Mouse (Mus musculus): ENCODE data around the gene Zfp811. TPM values are rescaled to one million over a fixed set of nuclear protein-coding genes. Genes with fewer than 3 reads are reported as not detected.
"Not testable (repeated sequence)": the region's sequence is repeated elsewhere in the genome, so short reads cannot be mapped to it uniquely, and the experiment has no call there.

The Zfp811 gene
- total RNA-seq (2021), result under 1 TPM; 0.08 to 0.10 TPM
- long read RNA-seq, experiment 1, partial matches to known transcripts, result 0 of 1 reads
- long read RNA-seq, experiment 1, other reads (novel, unspliced or antisense), result 1 of 1 reads
- long read RNA-seq, experiment 2, result 0 reads

- DNase-seq, result no peak
- intact Hi-C loops (cut with DNase I), result no loop called here
Measured at GRCm38 (mm10) chr17:32809544-32810374, at the start of gene Zfp811. Zfp811 (minus strand) TSS chr17:32809931.

GRCm38 (mm10) chr17:32856713-32857112 lies 47.0 kb upstream of the Zfp811 start:
- DNase-seq; intact Hi-C loops (cut with DNase I): not testable (repeated sequence)

- intact Hi-C loops (cut with DNase I), result no loop called here
- DNase-seq, result no peak
Measured at GRCm38 (mm10) chr17:32851581-32851980, 41.9 kb upstream of the Zfp811 start.

- intact Hi-C loops (cut with DNase I), result no loop called here
- no peak for DNase-seq
Measured at GRCm38 (mm10) chr17:32841388-32841787, 31.7 kb upstream of the Zfp811 start.

GRCm38 (mm10) chr17:32839083-32839802 lies 29.5 kb upstream of the Zfp811 start:
- intact Hi-C loops (cut with DNase I), result no loop called here

GRCm38 (mm10) chr17:32830418-32830782 lies 20.7 kb upstream of the Zfp811 start:
- DNase-seq, result no peak
- intact Hi-C loops (cut with DNase I), result no loop called here

More at GRCm38 (mm10) chr17:32839083-32839802, 29.5 kb upstream of the Zfp811 start:
- no peak for DNase-seq

- intact Hi-C loops (cut with DNase I), result no loop called here
- DNase-seq, result peak; percentile 49 to 63
Measured at GRCm38 (mm10) chr17:32829540-32830417, 20.0 kb upstream of the Zfp811 start, which contains the start of gene Zfp799. Zfp799 (minus strand) TSS chr17:32830261.

GRCm38 (mm10) chr17:32816074-32816784 lies 6.5 kb upstream of the Zfp811 start:
- intact Hi-C loops (cut with DNase I), result no loop called here
- no peak for DNase-seq

GRCm38 (mm10) chr17:32814136-32814535 lies 4.4 kb upstream of the Zfp811 start:
- intact Hi-C loops (cut with DNase I), result no loop called here
- no peak for DNase-seq

GRCm38 (mm10) chr17:32810648-32811047 lies 917 bp upstream of the Zfp811 start:
- intact Hi-C loops (cut with DNase I), result no loop called here
- DNase-seq, result no peak

GRCm38 (mm10) chr17:32808921-32809320 lies 810 bp downstream of the Zfp811 start:
- intact Hi-C loops (cut with DNase I), result no loop called here
- DNase-seq, result no peak

- intact Hi-C loops (cut with DNase I), result no loop called here
- DNase-seq, result no peak
Measured at GRCm38 (mm10) chr17:32789244-32789643, 20.5 kb downstream of the Zfp811 start.

GRCm38 (mm10) chr17:32788576-32788975 lies 21.2 kb downstream of the Zfp811 start:
- no peak for DNase-seq
- intact Hi-C loops (cut with DNase I), result no loop called here

GRCm38 (mm10) chr17:32788094-32788559 lies 21.6 kb downstream of the Zfp811 start, which contains the start of gene Zfp871:
Zfp871 (minus strand) TSS chr17:32788287.
- intact Hi-C loops (cut with DNase I), result no loop called here
- peak; percentile 75 to 77 for DNase-seq

- peak in 1 of 2 experiments; percentile 25 for DNase-seq
- intact Hi-C loops (cut with DNase I), result no loop called here
Measured at GRCm38 (mm10) chr17:32787436-32788093, 22.2 kb downstream of the Zfp811 start.

GRCm38 (mm10) chr17:32786944-32787343 lies 22.8 kb downstream of the Zfp811 start:
- no peak for DNase-seq
- intact Hi-C loops (cut with DNase I), result no loop called here

GRCm38 (mm10) chr17:32785656-32786055 lies 24.1 kb downstream of the Zfp811 start:
- peak in 1 of 2 experiments; percentile 21 for DNase-seq
- intact Hi-C loops (cut with DNase I), result no loop called here

GRCm38 (mm10) chr17:32777564-32777963 lies 32.2 kb downstream of the Zfp811 start:
- intact Hi-C loops (cut with DNase I), result no loop called here
- no peak for DNase-seq

GRCm38 (mm10) chr17:32771213-32771612 lies 38.5 kb downstream of the Zfp811 start:
- no peak for DNase-seq
- intact Hi-C loops (cut with DNase I), result loop anchor here (5.0 kb wide), 1 partner anchor 96 kb away; no protein-coding TSS in a partner anchor

All from gastrocnemius, postnatal 36 days (tissue).